Mouse (Mus musculus) right cerebral cortex, postnatal 25 days (tissue): Measurements from ENCODE around the gene Aff2.
A peak's percentile ranks its signal among the peaks of the same experiment; 100 is the strongest.

Experiments
- DNase-seq: peaks from one replicate; pipeline ENCODE4 v3.0.0; 2022

Aff2 gene

DNA sequence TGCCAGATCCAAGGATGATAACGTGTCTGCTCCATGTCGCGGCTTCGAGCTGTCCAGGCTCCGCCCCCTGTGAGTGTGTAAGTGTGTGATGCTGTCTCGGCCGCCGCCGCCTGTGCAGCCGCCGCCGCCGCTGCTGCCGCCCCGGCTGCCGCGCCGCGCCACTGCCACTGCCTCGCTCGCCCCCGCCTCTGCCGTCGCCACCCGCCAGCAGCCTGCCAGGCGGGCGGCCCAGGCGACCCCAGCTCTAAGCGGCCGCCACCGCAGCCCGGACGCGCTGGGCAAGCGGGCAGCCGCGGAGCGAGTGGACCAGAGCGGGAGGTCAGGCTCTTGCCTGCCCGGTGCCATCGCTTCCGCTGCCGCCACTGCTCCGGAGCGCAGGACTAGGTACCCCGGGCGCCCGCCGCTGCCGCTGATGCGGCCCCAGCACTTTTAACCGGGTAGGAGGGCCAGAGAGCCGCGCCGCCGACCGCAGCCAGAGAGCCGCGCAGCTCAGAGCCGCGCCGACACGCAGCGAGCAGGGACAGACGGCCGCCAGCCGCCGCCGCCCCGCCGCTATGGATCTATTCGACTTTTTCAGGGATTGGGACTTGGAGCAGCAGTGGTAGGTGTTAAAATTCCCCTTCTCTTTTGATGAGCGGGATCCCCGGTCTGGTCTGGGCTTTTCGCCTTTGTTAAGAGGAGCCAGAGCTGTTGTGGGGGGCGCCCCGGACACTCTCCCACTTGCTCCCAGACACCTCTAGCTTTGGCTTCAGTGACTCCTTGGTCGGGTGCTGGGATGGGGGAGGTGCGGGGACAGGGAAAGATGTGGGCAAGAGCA is at the start of gene Aff2:
Aff2 (plus strand) TSS at position 57 of the 817 bp plus-strand sequence.
- peak; percentile 68 for DNase-seq

DNA sequence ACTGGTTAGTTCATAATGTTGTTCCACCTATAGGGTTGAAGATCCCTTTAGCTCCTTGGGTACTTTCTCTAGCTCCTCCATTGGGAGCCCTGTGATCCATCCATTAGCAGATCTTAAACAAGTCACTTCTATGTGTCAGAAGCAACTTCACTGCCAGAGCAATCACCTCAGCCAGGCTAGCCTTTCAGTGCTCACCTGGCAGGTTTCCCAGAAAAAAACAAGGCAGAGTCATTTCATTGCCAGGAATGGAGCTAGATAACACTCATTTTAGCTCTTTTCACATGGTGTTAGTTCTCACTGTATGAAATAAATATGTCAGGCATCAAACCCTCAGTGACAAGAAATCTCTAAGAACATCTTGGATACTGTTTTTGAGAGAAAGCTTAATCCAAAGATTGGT is 22.8 kb upstream of the Aff2 start:
- DNase-seq: no peak

DNA sequence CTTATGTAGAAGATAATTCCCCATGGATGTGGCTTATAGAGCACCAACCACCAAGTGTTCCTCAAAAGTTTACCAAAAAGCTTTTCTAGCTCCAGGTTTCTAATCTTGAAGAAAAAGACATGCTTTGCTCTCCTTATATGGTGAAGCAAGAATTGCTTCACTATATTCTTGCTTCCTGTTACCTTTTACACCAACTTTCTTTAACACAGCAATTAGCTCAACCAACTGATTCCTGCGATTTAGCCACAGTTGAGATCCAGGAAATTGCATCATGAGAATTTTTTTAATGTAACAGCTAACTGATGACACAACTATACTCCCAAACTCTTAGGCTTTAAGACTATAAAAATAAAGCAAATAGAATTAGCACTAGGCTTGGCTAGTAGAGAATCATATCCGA is 4.5 kb upstream of the Aff2 start:
- DNase-seq: no peak

DNA sequence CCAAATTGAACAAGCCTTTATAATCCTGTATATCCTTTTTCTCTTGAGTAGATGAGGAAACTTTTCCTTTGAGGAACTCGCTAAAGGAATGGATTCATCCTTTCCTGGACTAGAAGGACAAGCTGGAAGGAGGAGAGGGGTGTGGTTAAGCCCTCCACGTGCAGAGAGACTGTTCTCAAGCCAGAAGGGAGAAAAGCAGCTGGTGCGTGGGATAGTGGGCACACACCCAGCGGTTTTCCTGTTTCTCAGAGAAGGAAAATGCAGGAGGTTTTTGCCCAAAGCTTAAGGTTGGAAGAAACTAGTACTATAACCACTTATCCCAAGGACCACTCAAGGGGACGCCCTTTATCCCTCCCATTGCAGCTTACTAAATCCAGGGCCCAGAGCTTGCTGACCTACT is 734 bp upstream of the Aff2 start:
- peak; percentile 70 for DNase-seq

DNA sequence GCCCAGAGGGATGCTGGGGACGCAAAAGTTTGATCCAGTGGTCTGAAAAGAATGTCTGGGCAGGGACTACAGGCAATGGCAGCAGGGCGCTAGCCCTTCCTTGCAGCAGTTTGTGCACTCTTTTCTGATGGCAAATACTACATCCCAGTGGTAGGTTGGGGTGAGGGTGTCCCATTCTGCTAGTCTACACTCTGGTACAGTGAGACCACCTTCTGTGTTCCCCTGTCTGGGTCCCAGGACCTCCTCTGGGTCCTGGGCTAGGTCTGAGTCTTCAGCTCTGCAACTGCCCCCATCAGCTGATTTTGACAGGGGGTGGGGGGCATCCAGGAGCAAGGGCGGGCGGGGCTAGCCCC is 233 bp upstream of the Aff2 start:
- DNase-seq: no peak

DNA sequence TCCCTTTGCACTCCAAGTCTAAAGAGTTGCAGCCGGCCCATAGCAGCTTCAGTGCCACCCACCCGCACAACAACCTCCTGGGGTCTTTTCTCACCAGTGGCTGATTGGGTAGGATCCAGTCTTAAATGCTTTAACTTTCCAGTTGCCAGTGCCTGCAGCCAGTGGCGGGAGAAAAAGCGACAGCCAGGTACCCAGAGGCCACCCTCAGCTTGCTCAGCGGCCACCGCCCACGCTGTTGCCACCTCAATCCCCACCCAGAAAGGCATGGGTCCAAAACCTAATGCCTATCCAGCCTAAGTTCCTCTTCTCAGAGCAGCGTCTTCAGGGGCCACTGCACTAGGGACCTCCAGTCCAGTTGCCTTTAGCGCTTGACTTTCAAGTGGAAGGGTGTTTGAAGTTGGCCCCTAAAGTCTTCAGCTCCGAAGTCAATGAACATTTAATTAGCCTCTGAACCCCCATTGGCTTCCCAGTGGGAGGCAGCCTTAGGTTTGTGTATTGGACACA is 1.0 kb downstream of the Aff2 start:
- no peak for DNase-seq

DNA sequence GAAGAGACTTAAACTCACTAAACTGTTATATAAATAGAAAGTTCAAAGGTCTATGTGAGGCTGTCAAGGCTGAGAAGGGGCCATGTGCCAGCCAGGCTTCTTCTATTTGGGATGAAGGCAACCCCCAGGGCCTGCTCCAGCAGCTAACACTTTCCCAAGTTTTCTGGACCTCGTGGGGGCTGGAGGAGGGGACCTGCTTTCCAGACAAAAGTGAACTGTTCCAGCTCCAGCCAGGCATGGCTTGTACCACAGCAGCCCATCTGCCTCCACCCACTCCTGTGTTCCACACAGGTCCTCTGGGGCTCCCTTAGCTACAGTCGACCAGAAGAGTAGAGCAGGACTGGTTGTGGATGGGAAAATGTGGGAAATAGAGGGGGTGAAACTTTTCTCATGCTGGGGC is 4.1 kb downstream of the Aff2 start:
- DNase-seq: no peak

DNA sequence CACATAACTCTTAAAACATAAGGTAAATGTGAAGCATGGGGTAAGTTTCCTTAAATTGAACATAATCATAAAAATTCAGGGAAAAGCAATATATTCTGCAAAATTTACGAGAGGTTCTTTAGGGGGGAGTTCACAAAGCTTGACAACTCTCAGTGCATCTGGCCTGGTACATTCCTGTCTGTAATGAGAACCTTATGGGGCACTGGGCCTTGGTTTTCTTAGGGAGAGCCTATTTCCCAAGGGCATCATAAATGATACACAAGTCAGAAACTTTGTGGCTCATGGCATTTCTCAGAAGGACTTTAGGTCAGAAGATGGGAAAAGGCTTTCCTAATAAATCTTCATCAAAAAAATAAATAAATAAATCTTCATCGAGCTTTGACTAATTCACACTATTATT is 13.2 kb downstream of the Aff2 start:
- no peak for DNase-seq

DNA sequence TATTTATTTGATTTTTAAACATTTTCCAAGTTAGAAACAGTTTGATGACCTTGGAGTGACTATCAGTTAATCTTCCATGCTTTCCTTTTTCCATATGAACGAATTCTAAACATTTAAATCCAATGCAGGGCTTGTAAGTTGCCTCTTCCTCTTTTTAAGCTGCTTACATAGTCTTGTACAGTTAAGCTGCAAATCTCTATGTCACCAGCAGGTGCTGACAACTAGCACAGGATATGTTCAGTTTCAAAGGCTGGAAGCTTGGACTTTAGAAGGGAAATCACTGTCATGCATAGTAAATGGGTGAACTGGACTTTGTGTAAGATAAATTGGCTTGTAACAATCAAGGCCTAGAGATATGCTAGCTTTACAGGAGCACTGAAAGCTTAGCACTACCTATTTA is 29.6 kb downstream of the Aff2 start:
- no peak for DNase-seq

DNA sequence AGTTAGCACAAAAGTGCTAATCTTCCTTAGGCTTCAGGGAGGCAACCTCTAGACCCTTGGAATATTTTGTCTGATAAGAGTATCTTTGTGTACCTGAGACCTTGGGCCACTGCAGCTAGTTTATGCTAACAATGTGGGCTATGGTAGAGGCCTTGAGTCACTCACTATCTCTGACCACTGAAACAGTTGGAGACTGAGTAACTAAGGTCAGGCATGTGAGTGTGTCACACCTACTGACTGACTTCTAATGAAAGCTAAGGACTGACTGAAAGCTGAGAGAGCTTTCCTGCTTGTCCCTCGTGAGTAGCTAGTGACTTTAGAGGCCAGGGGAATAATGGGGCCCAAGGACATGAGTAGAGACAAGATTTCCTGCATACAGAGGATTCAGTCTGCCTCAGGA is 54.9 kb downstream of the Aff2 start:
- DNase-seq: no peak

DNA sequence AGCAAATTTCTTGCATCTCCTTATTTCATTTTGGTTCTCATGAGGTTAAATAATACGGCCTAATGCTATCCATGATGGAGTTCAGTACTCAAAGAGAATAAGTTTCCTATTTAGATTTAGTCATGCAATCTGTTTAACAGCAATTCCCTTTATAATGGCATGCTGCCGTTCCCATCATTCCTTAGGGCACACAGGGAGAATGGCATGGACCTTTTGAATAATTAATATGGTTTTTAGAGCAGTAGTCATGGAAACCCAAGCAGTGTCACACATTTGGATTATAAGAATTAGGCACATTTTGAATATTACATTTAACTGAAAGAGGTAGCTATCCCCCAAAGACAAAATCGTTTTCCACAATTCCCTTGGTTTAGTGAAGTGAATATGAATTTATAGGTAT is 78.3 kb downstream of the Aff2 start:
- no peak for DNase-seq

DNA sequence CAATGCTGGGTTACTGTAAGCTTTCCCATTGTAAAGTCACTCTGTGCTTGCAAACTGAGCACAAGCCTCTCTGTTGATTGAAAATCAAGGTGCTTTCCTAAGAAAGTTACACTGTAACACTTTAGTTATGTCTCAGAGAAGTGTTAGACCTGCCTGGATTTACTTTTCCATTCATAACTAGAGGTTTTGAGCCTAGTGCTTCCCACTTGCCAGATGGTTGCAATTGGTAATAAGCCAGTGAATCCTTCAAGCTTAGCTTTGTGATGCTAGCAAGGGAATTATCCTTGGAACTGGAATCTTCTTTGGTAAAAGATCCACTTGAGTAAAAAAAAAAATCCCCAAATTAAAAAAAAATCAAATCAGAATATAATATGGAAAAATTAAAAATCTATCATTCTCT is 81.8 kb downstream of the Aff2 start:
- no peak for DNase-seq

DNA sequence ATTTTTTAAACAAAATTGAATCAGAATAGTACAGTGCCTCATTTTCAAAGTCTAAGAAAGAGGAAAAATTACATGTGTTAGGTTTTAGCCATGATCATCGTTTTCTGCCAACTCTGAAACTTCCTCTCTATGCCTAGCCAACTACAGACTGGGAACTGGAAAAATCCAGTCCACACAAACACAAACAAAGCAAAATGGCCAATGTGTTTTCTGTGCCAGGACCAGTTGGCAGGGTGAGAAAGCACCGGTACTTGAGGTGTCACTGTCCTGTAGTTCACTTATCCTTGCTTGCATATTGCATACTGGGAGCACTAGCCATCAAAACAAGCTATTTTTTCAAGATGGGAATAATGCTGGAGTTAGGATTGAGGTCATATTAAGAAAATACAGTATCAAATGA is 100.8 kb downstream of the Aff2 start:
- no peak for DNase-seq

DNA sequence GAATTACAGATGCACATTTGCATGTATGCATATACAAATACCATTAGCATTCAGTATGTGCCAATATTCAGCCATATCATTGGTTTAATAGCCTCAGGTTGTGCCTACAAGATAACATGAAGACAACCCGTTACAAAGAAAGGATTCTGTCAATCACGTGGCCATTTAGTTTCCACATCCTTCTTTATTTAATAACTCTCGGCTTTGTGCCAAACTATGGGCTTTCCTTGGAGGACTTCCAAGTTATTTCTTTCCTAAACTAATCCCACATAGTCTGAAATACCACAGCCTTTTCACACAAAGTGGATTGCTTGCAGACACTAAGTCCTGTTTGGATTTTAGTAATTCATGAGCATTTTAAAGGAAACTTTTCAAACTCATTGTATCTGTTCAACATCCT is 142.0 kb downstream of the Aff2 start:
- DNase-seq: no peak

DNA sequence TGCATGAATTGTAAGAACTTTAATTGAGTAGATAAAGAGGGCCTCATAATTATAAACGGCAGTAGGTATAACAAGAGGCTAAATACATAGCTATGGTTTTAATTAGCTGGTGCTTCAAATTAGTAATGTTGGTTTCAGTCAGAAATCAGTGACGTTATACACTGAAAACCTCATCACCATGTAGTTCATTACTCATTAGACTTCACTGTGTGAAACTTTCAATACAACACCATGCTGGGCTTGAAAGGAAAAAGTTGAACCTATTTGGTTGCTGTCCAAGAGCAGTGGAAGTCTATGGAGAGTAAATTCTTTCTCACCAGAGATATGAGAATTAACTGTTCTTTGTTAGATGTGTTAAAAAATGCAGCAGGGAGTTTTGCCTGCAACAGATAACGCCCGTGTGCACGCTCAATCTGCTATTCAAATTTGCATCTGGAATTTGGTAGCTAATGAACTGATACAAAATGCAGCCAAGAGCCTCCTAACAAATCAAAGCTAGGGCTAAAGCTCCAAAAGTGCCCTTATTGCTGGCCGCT is 158.0 kb downstream of the Aff2 start:
- no peak for DNase-seq

DNA sequence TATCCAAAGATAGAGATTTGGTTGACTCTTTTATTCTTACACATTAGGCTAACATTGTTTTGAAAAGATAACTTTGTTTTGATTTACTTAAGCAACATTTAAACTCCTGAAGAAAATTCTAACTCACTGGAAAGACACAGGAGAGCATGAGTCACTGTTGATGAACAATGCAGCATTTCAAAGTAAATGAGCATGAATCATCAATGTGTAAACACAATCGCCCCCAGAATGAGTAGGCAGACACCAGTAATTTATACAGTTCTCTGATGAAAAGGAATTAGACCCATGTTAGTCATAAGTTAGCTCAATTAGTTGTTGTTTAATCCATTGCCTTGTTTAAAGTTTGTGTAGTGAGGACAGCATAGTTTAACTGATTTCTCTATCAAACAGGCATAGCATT is 180.7 kb downstream of the Aff2 start:
- no peak for DNase-seq

DNA sequence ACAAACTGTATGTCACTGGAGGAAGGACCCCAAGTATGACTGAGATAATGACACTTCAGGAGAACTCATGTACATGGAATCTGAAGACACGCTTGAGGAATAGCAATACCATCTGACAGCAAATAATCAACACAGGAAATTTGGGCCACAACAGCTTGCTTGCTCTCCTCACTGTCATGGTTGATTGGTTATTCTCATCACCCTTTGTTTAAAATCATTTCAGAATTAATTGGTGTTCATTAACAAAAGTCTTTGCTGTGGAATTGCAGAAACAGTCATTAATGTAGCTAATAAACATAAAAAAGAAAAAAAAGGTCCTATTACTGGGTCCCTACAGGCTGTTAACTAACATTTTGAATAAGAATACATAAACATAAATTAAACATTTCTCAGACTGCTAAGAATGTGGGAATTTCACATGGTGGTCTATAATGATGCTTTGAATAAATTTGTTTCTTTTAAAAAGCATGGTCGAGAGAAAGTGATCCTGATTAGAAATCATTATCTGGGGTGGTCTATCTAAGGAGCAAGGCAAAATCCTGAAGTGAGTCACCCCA is 219.9 kb downstream of the Aff2 start:
- no peak for DNase-seq

DNA sequence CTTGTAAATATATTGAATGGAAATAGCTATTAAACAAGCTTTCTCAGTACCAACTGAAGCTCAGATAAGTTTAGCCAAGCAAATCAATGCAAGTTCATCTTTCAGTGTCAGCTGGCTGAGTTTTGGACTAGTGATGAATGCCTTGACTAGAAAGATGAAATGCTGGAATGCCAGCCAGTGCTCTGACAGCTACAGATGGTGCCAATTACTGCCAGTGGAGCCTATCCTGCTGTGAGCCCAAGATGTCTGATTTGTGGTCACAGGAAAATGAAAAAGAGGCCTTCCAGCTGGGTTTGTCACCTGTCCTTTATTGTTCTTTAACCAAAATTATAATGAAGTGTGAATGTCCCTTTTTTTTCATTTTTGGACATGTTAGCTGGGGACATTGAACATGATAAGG is 248.7 kb downstream of the Aff2 start:
- no peak for DNase-seq

DNA sequence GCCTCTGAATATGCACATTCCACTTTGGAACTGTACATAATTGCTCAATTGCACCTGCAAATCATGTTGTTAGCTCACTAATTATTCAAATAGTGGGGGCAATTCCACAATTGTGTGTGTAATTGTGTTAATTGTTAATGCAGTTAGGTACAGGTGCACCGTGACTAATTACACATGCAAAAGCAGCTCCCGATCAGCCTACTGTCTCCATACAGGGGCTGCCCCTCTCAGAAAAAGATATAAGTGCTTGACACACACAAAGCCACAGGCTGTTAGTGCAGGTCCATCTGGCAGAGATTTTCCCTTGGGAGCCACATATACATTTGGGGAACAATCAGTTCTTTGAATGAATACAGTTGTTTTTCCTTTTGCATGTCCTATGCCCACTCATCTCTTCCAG is 302.9 kb downstream of the Aff2 start:
- DNase-seq: no peak

DNA sequence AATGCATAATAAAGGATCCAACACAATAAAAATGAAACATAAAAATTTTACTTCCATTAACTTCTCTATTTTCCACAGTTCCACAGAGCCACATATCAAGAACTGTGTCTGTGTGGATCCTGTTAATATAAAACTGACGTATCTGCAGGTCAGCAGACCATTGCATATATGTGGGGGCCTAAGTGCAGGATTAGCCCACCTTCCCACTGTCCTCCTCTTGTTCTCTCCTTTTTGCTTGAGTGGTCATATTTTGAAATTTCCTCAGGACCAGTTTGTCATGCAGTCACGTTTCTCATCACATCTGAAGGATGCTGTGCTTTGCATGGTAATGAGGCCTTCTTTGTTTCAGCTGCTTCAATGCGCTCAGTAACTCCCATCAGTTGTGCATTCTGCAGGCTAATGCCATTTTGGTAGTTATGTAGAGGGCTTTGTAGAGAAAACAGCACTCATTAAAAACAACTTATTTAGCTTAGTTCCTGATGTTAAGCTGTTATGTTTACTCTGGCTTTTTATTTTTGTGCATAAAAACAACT is 306.1 kb downstream of the Aff2 start:
- no peak for DNase-seq

DNA sequence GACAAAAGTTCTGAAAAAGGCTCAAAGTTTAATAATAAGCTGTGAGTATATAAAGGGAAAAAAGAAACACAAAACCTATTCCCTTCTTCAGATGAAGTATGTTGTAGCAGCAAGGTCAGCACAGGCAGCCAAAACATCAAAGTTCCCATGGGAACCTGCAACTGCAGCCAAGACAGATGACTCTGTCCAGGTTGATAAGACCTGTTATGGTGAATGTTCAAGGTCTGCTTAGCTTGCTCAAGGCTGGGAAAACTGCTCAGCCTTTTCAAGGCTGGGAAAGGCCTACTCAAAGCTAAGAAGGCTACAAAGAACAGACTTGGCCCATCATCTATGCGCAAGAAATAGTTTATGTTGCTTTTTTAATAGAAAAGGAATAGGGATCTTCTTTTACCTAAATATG is 315.6 kb downstream of the Aff2 start:
- DNase-seq: no peak

DNA sequence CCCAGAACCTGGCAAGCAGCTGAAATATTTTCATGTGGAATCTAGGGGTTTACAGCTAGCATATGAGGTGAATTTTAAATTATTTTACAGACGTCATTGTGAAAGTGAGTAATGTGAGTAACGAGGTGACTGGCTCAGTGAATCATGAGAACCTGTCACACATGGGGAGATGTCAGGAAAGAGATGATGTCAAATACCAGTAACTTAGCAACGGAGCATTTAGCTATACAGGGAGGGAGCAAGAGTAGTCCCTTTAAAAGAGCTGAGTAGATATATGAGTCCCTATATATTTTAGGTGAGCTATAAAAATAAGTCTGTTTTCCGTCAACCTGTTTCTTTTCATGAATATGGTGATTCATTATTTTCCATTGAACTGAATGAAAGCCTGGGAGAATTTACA is 338.7 kb downstream of the Aff2 start:
- DNase-seq: no peak

DNA sequence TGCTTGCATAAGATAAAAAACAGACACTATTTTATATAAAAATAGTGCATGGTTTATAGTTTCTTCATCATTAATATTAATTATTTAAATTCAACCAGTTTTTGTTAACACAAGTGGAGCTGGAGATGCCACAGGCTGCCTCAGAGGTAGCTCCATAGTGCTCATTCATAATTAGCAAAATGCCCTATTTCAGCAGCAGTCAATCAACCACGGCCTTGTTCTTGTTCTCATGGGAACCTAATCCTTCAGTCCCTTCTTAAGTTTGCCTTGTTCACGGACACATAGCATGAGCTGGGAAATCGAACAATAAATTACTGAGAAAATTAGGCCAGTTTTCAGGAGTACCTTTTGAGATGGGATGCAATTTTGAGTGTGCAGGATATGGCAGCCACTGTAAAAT is 378.9 kb downstream of the Aff2 start:
- DNase-seq: no peak

DNA sequence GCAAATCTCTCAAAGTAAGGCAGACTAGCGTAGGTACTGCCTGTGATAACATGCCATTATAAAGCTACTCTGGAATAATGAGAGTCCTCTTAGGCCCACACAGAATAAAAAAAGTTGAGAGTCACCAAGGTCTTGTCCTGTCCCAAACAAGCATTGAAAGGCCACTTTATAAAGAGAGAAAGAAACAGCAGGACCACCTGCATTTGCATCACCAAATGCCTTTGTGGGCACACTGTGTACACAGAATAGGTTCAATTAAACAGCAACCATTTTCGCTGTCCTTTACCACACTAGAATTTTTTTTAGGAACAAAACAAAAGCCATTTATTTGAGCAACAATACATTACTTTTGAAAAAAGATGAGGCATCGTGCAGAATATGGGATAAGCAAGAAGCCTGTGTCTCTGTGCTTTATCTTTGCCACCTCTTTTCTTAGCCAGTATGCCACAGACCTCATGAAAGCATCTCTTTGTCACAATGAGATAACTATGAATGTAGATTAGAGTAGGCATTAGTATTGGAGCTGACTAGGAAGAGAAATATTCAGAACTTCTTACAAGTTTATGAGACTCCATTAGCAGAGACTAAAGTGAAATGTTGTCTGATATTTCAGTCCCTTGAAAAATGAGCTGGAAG is 385.0 kb downstream of the Aff2 start:
- DNase-seq: no peak
